Mouse (Mus musculus) embryonic facial prominence, embryonic 13.5 days (tissue): ENCODE data around the gene Mfsd14b. TPM values are rescaled to one million over a fixed set of nuclear protein-coding genes. Genes with fewer than 3 reads are reported as not detected.

Experiments
- ATAC-seq: fragments of 200-750 bp; cut with Nextera tagmentation; 2 replicates; pipeline ENCODE4 v1.8.0; 2017; ENCODE audit warnings: low read depth; ENCODE audit not compliant: insufficient number of reproducible peaks, insufficient read depth, low FRiP score, low TSS enrichment
- H3K27ac ChIP-seq: fragments of 300-500 bp; sonication (generic); 2 replicates; pipeline ENCODE4 v1.5.1; 2015; ENCODE audit warnings: moderate library complexity, mild to moderate bottlenecking, inconsistent platforms
- H3K27me3 ChIP-seq: fragments of 300-500 bp; sonication (generic); 2 replicates; pipeline ENCODE4 v1.6.1; 2015; ENCODE audit warnings: mild to moderate bottlenecking, inconsistent platforms
- H3K36me3 ChIP-seq: fragments of 300-500 bp; sonication (generic); 2 replicates; pipeline ENCODE4 v1.6.1; 2015; ENCODE audit warnings: mild to moderate bottlenecking, inconsistent platforms
- H3K4me1 ChIP-seq: fragments of 300-500 bp; sonication (generic); 2 replicates; pipeline ENCODE4 v1.6.1; 2015; ENCODE audit warnings: inconsistent platforms
- H3K4me2 ChIP-seq: fragments of 300-500 bp; sonication (generic); 2 replicates; pipeline ENCODE4 v1.6.1; 2015; ENCODE audit warnings: moderate library complexity, mild to moderate bottlenecking, inconsistent platforms
- H3K4me3 ChIP-seq: fragments of 300-500 bp; sonication (generic); 2 replicates; pipeline ENCODE4 v1.5.1; 2015; ENCODE audit warnings: mild to moderate bottlenecking, inconsistent platforms
- H3K9ac ChIP-seq: fragments of 300-500 bp; sonication (generic); 2 replicates; pipeline ENCODE4 v1.6.1; 2015; ENCODE audit warnings: mild to moderate bottlenecking, inconsistent platforms
- H3K9me3 ChIP-seq: fragments of 300-500 bp; sonication (generic); 2 replicates; pipeline ENCODE4 v1.6.1; 2016; ENCODE audit warnings: inconsistent platforms
- WGBS: fragments of 180-500 bp; shearing (Covaris S2); methylation state at CpG from one replicate; pipeline ENCODE4 v1.1.7; 2015; ENCODE audit warnings: mixed read lengths; 5-methylcytosine and 5-hydroxymethylcytosine counted together
- polyA plus RNA-seq: library from polyadenylated mRNA; unstranded; fragments of >200 nt; fragmentation: Nextera tagmentation; extraction: Ambion mirVana; gene quantifications from 2 replicates; pipeline ENCODE4 v1.2.1, GENCODE M21; 2015

The Mfsd14b gene
- polyA plus RNA-seq, 1 experiment from 2014 or later: 55.9 TPM

GRCm38 (mm10) chr13:65069969-65070368, 42.8 kb downstream of the Mfsd14b start:
- H3K9me3 ChIP-seq: no peaks in the 10 kb centered on the region; the same call in 1 of the 2 replicates
- H3K27ac ChIP-seq: no peak overlapping the region
- peaks cover 50% of the 10 kb centered on the region for H3K36me3 ChIP-seq
- 89% methylated on average over 2 of the region's 2 CpGs for WGBS
- no peaks in the 10 kb centered on the region for H3K27me3 ChIP-seq
- H3K4me1 ChIP-seq: no peaks in the 10 kb centered on the region
- no peak overlapping the region for H3K9ac ChIP-seq
- no peak overlapping the region for H3K4me3 ChIP-seq
- no peak overlapping the region for H3K4me2 ChIP-seq
- ATAC-seq: no peak

DNA sequence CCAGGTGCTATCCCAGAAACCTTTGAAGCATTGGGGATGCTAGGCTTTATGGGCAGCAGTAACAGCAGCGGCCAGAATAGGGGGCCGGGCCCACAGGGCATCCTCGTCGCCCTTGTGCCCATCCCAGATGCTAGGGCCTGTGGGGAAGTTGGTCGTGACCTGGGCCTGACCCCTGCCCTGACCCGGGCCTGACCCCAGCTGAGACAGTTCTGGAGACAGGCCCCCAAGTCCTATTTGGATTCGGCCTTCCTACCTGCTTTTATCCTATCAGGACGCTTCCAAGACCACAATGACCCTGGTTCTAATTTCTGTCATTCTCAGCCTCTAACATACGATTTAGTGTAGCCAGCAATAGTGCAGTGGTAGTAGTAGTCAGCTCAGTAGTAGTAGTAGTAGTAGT, 60.1 kb downstream of the Mfsd14b start, which contains the start of gene Prss47:
TSS of gene Prss47 (minus strand) at position 101 of the 400 bp plus-strand sequence.
- Histone ChIP-seq H3K4me2 (no peak within 1 kb of the TSS), H3K4me3 (no peak within 1 kb of the TSS), H3K9ac (no peak within 1 kb of the TSS), H3K27me3 (no peaks in the 10 kb centered on the region), H3K4me1 (no peaks in the 10 kb centered on the region), H3K9me3 (peaks cover 5% of the 10 kb centered on the region; the same call in 1 of the 2 replicates), H3K36me3 (no peaks in the 10 kb centered on the region), H3K27ac (no peak within 1 kb of the TSS)
- no peak for ATAC-seq
- 85% methylated on average over 9 of the region's 9 CpGs for WGBS

- WGBS: 57% methylated on average over 4 of the region's 4 CpGs
- ATAC-seq: no peak
- no peaks in the 10 kb centered on the region for H3K4me1 ChIP-seq
- H3K27me3 ChIP-seq: no peaks in the 10 kb centered on the region
- H3K27ac ChIP-seq: no peak overlapping the region
- H3K4me2 ChIP-seq: no peak overlapping the region
- H3K9me3 ChIP-seq: no peaks in the 10 kb centered on the region
- no peak overlapping the region for H3K9ac ChIP-seq
- H3K4me3 ChIP-seq: no peak overlapping the region
- no peaks in the 10 kb centered on the region for H3K36me3 ChIP-seq
Observed at GRCm38 (mm10) chr13:65035057-65035456, 77.7 kb downstream of the Mfsd14b start.

GRCm38 (mm10) chr13:65032758-65033157, 80.0 kb downstream of the Mfsd14b start, which contains the start of gene Spata31d1c:
TSS of gene Spata31d1c (plus strand) at chr13:65033058.
- H3K27me3 ChIP-seq: no peaks in the 10 kb centered on the region
- no peaks in the 10 kb centered on the region for H3K9me3 ChIP-seq
- ATAC-seq: no peak
- H3K27ac ChIP-seq: no peak within 1 kb of the TSS
- H3K4me3 ChIP-seq: no peak within 1 kb of the TSS
- no peak within 1 kb of the TSS for H3K4me2 ChIP-seq
- no peak within 1 kb of the TSS for H3K9ac ChIP-seq
- H3K4me1 ChIP-seq: no peaks in the 10 kb centered on the region
- no peaks in the 10 kb centered on the region for H3K36me3 ChIP-seq

Other genes with a start within 250 kb of the Mfsd14b start
- gene Cntnap3, start 209.0 kb downstream of the Mfsd14b start, polyA plus RNA-seq: 0.17 and 0.25 TPM in 2 replicates
- not detected in 2 replicates for gene Spata31, start 195.6 kb downstream of the Mfsd14b start, polyA plus RNA-seq
- gene Spata31d1c, start 79.9 kb downstream of the Mfsd14b start, polyA plus RNA-seq: not detected in 2 replicates
- not detected in 2 replicates for gene Prss47, start 60.2 kb downstream of the Mfsd14b start, polyA plus RNA-seq
- gene Olfr465-ps1, start 25.1 kb upstream of the Mfsd14b start, polyA plus RNA-seq: not detected in 2 replicates
- not detected in 2 replicates for gene Olfr466, start 37.3 kb upstream of the Mfsd14b start, polyA plus RNA-seq
- gene Nlrp4f, start 93.0 kb upstream of the Mfsd14b start, polyA plus RNA-seq: 0.32 TPM in 1 of 2 replicates, not detected in the other
- gene Gm10775, start 146.6 kb upstream of the Mfsd14b start, polyA plus RNA-seq: not detected in 2 replicates
- 16.4 and 18.0 TPM in 2 replicates for gene Zfp369, start 165.8 kb upstream of the Mfsd14b start, polyA plus RNA-seq